Mouse (Mus musculus) left cerebral cortex, postnatal 10 days (tissue): ENCODE measurements around the gene Zfp692. TPM values are rescaled to one million over a fixed set of nuclear protein-coding genes. Genes with fewer than 3 reads are reported as not detected.

Source experiments
- DNase-seq, 2 experiments: peaks; one replicate each; pipeline ENCODE4 v3.0.0; 2021 to 2022; ENCODE audit warnings: low spot score in 2 of 2, mixed read lengths in 1 of 2; ENCODE audit errors: extremely low spot score in 1 of 2
- intact Hi-C: fragments of 180-260 bp; cut with DNase I; formaldehyde crosslinking; loops from one replicate; pipeline ENCODE4 v1.15.1; 2025
- total RNA-seq, 2 experiments: library from RNA; stranded (reverse); gene quantifications; 2 replicates each; pipeline ENCODE4 v1.2.3; 2021

Zfp692 gene
- 10 to 100 TPM; 19.2 to 21.4 TPM for total RNA-seq

GRCm38 (mm10) chr11:58306860-58307308 is at the start of gene Zfp692:
Gene Zfp692 (plus strand): TSS chr11:58307069.
- intact Hi-C loops, result no loop called here
- DNase-seq, result peak; percentile 97

DNA sequence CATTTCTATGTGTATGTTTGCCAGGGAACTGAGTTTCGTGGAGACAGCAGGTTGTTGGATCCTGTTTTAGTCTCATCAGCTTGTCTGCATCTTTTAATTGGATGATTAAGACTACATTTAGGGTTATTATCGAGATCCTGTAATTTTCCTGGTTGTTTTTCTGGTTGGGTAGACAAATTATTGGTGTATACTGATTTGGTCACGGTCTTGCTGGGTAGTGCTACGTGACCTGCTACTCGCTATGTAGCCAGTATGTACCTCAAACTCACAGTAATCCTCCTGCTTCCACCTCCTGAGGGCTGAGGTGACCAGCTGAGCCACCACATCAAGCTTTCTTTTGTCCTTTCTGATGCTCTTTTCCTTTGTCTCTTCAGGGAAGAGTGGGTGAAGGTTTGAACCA is 49.1 kb upstream of the Zfp692 start:
- DNase-seq, result no peak
- intact Hi-C loops, result no loop called here

DNA sequence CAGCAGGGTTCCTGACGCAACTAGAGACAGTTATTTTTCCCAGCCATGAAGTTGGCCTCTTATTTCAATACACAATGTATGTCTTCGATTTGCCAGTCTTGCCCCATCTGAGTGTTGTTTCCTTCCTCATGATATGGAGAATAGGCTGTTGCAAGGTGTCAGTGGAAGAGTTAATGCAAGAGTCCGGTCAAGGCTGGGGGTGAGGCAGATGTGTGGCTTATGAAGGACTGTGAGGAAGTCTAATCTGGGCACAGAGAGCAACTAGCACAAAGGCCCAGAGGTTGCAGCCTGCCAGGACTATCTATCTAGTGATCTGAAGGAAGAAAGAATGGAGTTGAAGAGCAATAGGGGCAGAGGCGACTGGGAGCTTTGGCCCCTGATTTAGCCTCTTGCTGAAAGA is 46.7 kb upstream of the Zfp692 start:
- intact Hi-C loops, result no loop called here
- no peak for DNase-seq

DNA sequence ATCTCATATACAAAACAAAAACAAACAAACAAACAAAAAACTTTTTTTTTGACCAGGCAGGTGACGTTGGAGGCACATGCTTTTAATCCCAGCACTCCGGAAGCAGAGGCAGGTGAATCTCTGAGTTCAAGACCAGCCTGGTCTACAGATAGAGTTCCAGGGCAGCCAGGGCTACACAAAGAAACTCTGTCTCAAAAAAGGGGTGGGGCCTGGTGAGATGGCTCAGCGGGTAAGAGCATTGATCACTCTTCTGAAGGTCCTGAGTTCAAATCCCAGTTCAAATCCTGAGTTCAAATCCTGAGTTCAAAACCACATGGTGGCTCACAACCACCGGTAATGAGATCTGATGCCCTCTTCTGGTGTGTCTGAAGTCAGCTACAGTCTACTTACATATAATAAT is 45.0 kb upstream of the Zfp692 start:
- intact Hi-C loops, result no loop called here
- DNase-seq, result no peak

DNA sequence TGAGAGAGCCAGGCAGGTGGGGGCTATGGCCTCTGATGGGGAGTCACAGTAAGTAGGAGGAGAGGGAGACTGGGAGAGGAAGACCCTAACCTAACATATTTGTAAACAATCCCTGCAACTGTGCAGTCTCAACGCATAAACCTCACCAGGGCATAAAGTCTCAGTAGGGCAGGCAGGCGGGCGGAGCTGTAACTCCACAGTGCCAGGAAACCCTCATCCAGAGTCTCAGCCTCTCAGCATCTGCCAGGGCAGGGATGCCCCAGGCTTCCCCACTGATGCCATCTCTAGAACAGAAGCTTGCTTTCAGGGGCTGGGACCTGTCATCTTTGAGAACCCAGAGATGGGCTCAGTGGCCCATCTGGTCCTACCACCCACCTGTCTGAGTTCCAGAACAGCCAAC is 44.5 kb upstream of the Zfp692 start:
- intact Hi-C loops, result no loop called here
- no peak for DNase-seq

DNA sequence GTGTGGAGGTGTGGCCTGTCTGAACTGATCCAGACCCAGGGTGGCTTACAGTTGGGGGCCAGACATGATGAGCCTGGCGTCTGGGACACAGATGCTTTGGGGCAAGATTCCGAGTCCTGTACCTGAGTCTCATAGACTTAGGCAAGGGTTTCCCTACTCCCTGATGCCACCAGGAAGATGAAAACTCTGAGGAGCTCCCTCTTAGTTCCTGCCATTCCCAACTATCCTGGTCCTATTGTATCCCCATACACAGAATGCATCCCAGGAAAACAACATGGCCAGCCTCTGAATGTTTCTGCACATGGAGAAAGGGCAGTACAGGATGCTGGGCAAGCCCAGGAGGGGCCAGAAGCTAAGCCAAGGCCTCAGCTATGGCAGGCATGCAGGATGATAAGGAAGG is 43.4 kb upstream of the Zfp692 start:
- no peak for DNase-seq
- intact Hi-C loops, result no loop called here

GRCm38 (mm10) chr11:58264546-58264945 is 42.3 kb upstream of the Zfp692 start:
- DNase-seq, result no peak
- intact Hi-C loops, result no loop called here

GRCm38 (mm10) chr11:58268285-58268684 is 38.6 kb upstream of the Zfp692 start:
- intact Hi-C loops, result no loop called here
- DNase-seq, result no peak

DNA sequence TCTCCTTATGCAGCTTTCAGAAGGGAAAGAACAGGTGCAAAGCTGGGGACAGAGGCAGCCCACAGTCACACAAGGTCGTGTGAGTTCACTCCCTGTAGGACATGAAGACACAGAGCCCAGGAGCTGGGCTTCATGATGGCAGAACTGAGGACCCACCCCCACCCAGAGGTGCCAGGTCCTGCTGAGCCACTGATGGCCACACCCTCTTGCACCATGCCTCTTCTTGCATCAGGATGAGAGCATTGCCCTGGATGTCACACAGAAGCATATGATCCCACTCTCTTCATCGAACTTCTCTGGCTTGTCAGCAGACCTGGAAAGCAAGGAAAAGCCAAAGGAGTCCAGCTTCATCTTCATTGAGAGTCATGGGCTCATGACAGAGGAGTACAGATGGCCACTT is 32.3 kb upstream of the Zfp692 start, which contains the start of gene 4930438A08Rik:
TSS of gene 4930438A08Rik (plus strand) at position 228 of the 400 bp plus-strand sequence.
- intact Hi-C loops, result no loop called here
- no peak for DNase-seq

- intact Hi-C loops, result no loop called here
- DNase-seq, result no peak
Observed at GRCm38 (mm10) chr11:58275756-58276155, 31.1 kb upstream of the Zfp692 start.

DNA sequence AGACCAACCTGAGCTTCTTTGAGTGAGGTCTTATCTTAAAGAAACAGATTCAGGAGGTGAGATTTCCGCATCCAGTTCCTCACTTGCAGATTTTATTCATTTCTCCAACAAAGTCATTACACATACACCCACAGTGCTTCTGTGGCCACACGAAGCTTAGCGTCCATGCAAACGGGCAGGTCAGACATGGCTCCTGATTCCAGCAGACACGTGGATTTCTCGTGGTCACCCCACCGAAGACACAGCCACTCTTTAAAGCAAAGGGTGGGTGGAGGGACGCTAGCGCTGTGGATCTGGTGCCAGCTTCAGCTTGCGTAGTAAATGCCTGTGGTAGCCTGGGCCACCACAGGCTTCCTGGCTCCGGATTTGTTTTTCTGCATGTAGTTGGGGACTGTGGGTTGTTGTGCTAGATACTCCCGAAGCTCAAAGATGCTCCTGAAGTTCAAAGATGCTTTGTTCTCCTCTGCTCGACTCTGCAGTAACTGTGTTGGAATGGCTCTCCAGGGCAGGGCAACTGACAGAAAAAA is 24.8 kb upstream of the Zfp692 start:
- DNase-seq, result no peak
- intact Hi-C loops, result no loop called here

GRCm38 (mm10) chr11:58282518-58282917 is 24.4 kb upstream of the Zfp692 start:
- intact Hi-C loops, result no loop called here

DNA sequence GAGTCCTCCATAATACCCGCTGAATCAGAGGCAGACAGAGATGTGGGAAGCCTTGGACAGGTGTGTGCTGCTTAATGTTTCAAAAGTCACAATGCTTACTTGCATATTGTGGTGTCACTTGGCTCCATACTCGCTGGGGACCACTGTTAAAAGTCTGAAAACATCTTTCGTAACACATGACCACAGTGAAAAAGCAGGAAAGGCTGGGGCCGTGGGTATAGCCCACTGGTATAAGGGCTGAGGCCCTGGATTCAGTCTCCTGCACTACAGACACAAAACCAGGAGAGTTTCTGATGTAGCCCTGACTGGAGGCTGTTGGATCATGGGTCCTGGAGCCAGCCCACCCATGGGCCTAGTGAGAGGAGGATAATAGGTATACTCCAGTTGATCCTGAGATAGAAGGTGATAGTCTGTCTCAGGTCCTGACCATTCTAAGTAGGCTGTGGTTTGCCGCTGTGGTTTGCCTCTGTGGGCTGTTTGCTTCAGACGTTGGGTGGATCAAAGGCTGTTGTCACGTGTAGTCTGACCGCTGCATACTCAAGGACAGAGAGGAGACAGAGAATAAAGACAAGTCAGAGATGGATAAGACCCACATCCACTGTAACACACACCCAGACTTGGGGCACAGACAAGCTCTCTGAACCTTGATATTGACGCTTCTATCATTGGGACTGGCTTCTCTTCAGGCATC is 16.7 kb upstream of the Zfp692 start:
- intact Hi-C loops, result no loop called here
- no peak for DNase-seq

More at GRCm38 (mm10) chr11:58282518-58282917, 24.4 kb upstream of the Zfp692 start:
- no peak for DNase-seq

- DNase-seq, result no peak
- intact Hi-C loops, result no loop called here
Observed at GRCm38 (mm10) chr11:58290812-58291211, 16.1 kb upstream of the Zfp692 start.

DNA sequence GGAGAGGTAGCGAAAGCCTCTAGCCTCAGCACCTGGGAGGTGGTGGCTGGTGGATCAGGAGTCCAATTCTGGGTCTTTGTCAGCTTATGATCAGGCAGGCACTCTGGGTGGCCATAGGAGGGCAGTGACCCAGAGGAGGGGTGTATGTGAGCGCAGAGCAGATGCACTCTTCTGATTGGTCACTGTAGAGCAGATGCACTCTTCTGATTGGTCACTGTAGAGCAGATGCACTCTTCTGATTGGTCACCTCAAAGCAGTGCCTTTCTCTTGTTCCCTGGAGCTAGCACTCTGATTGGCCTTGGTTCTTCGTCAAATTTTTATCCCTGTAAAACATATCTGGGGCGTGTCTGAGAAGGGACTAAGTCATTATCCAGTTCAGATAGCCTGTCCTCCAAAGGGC is 14.1 kb upstream of the Zfp692 start:
- DNase-seq, result no peak
- intact Hi-C loops, result no loop called here

DNA sequence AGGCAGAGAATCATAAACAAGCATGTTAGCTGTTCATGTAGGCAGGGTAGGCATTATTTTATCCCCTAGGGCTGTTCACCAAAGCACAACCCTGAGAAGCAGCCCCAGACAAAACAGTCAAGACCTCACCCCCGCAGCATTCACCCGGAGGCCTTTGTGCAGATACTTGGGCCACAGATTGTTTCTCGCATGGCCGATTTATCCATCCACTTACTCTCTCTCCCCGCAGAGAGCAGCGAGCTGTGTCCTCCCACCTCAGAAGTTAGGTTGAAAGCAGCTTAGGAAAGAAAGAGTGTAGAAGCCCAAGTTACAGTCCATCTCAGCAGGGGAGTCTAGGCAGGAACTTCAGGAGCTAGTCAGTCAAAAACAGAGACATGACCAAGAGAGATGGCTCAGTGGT is 9.5 kb upstream of the Zfp692 start:
- intact Hi-C loops, result no loop called here

DNA sequence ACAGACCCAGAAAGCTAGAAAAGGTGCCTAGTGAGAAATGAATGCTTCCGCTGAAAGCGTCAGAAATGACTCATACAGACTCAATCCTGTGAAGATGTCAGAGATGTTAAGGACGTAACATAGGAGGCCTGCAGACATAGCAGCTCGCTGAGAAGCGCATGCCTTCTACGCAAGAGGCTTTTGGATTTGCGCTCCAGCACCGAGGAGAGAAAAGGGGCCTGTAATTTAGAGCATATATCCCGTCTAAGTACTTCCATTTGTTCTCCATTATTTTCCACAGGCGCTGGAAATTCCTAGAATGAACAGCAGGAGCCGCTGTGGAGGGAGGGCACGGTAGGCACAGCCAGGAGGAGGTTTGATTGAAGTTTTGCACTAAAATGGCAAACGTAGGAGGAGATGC is 5.8 kb upstream of the Zfp692 start:
- DNase-seq, result peak; percentile 72
- intact Hi-C loops, result loop anchor here (5.0 kb wide), 1 partner anchor 124 kb away; no protein-coding TSS in a partner anchor

More for the DNA sequence above, 9.5 kb upstream of the Zfp692 start:
- no peak for DNase-seq

GRCm38 (mm10) chr11:58301837-58302754 is 4.8 kb upstream of the Zfp692 start:
- peak; percentile 94 to 95 for DNase-seq
- intact Hi-C loops, result loop anchor here (5.0 kb wide), 1 partner anchor 125 kb away; no protein-coding TSS in a partner anchor

- intact Hi-C loops, result loop anchor here (5.0 kb wide), 1 partner anchor 126 kb away; no protein-coding TSS in a partner anchor
- DNase-seq, result no peak
Observed at GRCm38 (mm10) chr11:58302774-58303445, 4.0 kb upstream of the Zfp692 start.
